Mouse (Mus musculus) urinary bladder, postnatal 10 days (tissue): ENCODE data around the gene Enpep.

ENCODE experiments used
- DNase-seq: peaks from one replicate; pipeline ENCODE4 v3.0.0; 2022; ENCODE audit warnings: low spot score

Enpep gene

DNA sequence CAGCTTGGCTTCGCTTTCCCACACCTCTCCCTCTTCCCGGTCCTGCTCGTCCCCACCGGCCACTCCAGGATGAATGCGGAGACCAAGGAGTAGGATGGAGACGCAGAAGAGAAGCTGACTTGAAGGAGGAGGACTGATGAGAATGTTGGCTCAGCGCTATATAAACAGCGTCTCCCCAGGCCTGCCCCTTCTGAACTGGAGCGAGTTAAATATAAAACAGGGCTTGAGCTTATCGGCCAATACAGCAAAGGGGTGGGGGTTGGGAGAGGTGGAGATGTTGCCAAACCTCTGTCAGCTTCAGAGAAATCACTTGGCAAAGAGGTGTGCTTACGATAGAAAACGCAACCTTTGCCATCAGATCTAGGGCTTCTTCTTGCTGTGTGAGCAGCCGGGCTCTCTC is at the start of gene Enpep:
TSS of gene Enpep (minus strand) at position 135 of the 400 bp plus-strand sequence.
- no peak for DNase-seq

DNA sequence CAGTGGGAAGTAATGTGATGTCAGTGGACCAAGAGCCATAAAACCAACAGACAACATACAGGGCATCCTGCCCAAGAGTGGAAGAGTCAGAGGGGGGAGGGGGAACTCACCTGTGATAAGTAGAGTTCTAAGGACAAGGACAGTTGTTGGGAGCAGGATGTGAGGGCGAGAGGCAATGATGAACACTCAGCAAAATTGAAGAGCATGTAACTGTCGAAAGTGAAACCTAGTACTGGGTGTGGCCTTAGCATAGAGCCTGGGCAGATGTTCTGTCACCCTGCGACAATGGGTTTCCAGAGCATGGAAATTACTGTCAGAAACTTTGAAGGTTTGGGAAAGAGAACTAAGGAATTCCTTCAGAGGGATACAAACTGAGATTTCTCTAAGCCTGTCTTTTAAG is 46.6 kb upstream of the Enpep start:
- no peak for DNase-seq

DNA sequence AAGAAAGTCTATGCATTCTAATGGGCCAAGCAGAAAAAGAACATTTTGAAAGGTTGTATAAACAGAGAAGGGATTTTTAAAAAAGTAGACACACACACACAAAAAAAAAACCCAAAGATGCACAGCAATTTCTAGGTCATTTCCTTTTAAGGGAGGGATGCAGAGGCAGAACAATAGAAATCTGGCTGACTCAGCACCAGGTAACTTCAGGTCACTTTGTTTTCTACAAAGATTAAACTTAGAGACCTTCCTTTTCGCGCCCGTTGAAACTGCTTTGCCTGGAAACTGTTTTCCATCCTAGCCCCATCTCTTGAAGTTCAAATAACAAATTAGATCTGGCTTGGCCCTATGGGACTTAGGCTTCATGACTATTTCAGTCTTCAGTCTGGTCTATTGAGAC is 42.6 kb upstream of the Enpep start:
- DNase-seq = no peak

- DNase-seq = no peak
These were observed 40.6 kb upstream of the Enpep start for GRCm38 (mm10) chr3:129373108-129373507.

- no peak for DNase-seq
These were observed 37.0 kb upstream of the Enpep start for GRCm38 (mm10) chr3:129369491-129369890.

DNA sequence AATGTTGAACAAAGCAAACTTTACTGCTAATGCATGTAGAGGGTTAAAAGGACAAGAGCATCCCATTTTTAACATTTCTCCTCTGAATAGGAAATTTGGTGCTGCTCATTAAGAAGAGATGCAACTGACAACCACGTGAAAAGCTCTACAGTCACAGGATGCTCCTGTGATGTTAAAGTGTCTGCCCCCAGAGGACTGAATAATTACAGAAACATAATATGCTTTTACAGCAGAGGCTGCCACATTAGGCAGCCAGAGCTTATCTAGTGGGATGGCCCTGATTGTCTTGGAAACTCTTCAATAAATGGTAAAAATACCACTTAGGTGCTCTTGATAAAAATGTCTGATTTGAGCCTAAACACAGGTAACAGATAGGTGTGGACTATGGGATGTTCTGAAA is 33.4 kb upstream of the Enpep start:
- no peak for DNase-seq

- no peak for DNase-seq
These were observed 32.4 kb upstream of the Enpep start for GRCm38 (mm10) chr3:129364818-129365390.

- no peak for DNase-seq
These were observed 30.9 kb upstream of the Enpep start for GRCm38 (mm10) chr3:129363426-129363825.

- no peak for DNase-seq
These were observed 25.6 kb upstream of the Enpep start for GRCm38 (mm10) chr3:129358115-129358514.

GRCm38 (mm10) chr3:129353901-129354300 is 21.4 kb upstream of the Enpep start:
- DNase-seq = no peak

GRCm38 (mm10) chr3:129351320-129351877 is 18.9 kb upstream of the Enpep start:
- DNase-seq = no peak

DNA sequence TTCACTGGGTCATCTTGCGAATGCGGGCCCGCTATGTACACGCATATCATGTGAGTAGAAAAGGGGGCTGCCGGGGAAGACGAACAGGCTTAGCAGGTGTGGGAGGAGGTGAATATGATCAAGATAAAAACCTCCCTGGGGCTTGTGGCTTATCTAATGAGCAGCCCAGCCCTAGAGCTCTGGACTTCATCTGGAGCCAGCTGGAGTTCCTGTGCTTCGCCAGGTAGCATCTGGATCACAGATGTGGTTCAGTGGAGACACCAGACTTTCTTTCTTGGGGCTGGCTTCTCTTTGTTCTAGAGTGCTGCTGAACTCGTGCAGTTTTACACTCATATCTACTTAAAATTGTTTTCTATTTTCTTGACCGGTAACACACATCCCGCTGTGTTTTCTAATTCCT is 14.8 kb upstream of the Enpep start:
- DNase-seq = no peak

GRCm38 (mm10) chr3:129342767-129343166 is 10.2 kb upstream of the Enpep start:
- DNase-seq = no peak

DNA sequence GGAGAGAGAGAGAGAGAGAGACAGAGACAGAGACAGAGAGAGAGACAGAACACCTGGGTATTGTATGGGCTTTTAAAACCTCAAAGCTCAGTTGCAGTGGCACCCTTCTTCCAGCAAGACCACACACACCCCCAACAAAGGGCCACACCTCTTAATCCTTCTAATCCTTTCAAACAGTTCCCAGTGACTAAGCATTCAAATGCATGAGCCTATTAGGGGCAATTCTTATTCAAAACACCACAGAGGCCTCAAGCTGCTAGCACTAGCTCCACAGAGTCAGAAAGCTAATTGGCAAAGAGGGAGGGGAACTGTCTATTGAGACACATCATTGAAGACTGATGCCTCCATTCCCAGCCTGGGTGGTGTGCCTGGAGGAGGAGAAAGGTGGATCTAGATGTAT is 8.5 kb upstream of the Enpep start:
- DNase-seq = no peak

- no peak for DNase-seq
These were observed 6.0 kb upstream of the Enpep start for GRCm38 (mm10) chr3:129338296-129339091.

DNA sequence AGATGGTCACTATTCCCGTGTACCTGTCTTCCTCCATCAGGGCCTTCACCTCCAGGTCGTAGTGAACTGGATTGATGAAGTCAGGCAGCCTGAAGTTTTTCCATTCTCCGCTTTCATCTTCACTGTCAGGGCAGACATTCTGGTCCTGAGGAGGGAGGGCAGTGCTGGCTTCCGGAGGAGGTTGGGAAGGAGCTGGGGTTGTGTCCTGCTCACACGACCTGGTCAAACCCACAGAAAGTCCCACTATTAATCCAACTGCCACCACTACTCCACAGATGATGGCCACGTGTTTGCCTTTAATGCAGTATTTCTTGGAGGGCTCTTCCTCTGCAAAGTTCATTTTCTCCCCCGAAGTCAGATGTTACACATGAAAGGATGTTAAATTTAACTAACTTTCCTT is 378 bp downstream of the Enpep start:
- DNase-seq = no peak

- DNase-seq = no peak
These were observed 1.1 kb downstream of the Enpep start for GRCm38 (mm10) chr3:129331427-129331826.

DNA sequence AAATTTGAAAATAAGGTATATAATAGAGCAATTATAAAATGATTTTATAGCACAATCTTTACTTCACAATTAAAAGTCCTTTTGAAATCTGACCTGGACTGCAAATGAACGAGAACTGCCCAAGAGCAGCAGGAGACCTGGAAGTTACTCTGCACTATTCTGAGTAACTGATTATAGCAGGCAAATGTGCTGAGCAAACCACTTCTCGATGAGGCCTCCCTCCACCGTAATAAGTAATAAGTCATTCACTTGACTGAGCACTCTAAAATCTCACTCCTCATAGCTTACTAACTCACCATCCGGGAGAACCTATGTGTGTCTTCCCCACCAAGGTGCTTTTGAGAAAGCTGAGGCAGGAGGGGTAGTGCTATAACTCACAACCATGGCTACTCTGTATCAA is 4.5 kb downstream of the Enpep start:
- no peak for DNase-seq

- no peak for DNase-seq
These were observed 10.9 kb downstream of the Enpep start for GRCm38 (mm10) chr3:129321585-129321984.

GRCm38 (mm10) chr3:129317032-129317729 is 15.3 kb downstream of the Enpep start:
- no peak for DNase-seq

GRCm38 (mm10) chr3:129313671-129314415 is 18.7 kb downstream of the Enpep start:
- no peak for DNase-seq

- DNase-seq = no peak
These were observed 19.3 kb downstream of the Enpep start for GRCm38 (mm10) chr3:129313221-129313620.
